Mouse (Mus musculus): Measurements from ENCODE around the gene Arid4a. TPM values are rescaled to one million over a fixed set of nuclear protein-coding genes. Genes with fewer than 3 reads are reported as not detected.
"Not testable (repeated sequence)": the region's sequence is repeated elsewhere in the genome, so short reads cannot be mapped to it uniquely, and the experiment has no call there.

The Arid4a gene
- total RNA-seq, 2 experiments from 2014 or later = 32.4 to 34.5 TPM

- no peak for DNase-seq (ENCODE audit: low spot score in 2 of 2)
- intact Hi-C loops (cut with DNase I) = no loop called here
Measured at GRCm38 (mm10) chr12:71006901-71007300, 8.9 kb upstream of the Arid4a start.

GRCm38 (mm10) chr12:71009769-71010168, 6.0 kb upstream of the Arid4a start:
- no peak for DNase-seq (ENCODE audit: low spot score in 2 of 2)
- intact Hi-C loops (cut with DNase I) = no loop called here

GRCm38 (mm10) chr12:71014845-71015362, 886 bp upstream of the Arid4a start:
- intact Hi-C loops (cut with DNase I) = loop anchor here (5.0 kb wide), 1 partner anchor 48 kb away; no protein-coding TSS in a partner anchor
- DNase-seq (ENCODE audit: low spot score in 2 of 2) = peak; percentile 28 to 36

GRCm38 (mm10) chr12:71016211-71016502, 367 bp downstream of the Arid4a start:
- DNase-seq (ENCODE audit: low spot score in 2 of 2) = no peak
- intact Hi-C loops (cut with DNase I) = loop anchor here (5.0 kb wide), 1 partner anchor 49 kb away; no protein-coding TSS in a partner anchor

GRCm38 (mm10) chr12:71016503-71017241, 882 bp downstream of the Arid4a start:
- no peak for DNase-seq (ENCODE audit: low spot score in 2 of 2)
- intact Hi-C loops (cut with DNase I) = loop anchor here (5.0 kb wide), 1 partner anchor 49 kb away; no protein-coding TSS in a partner anchor

- DNase-seq (ENCODE audit: low spot score in 2 of 2) = peak in 1 of 2 experiments; percentile 25
- intact Hi-C loops (cut with DNase I) = loop anchor here (5.0 kb wide), 1 partner anchor 50 kb away; no protein-coding TSS in a partner anchor
Measured at GRCm38 (mm10) chr12:71017242-71017571, 1.4 kb downstream of the Arid4a start.

- intact Hi-C loops (cut with DNase I) = loop anchor here (5.0 kb wide), 1 partner anchor 51 kb away; no protein-coding TSS in a partner anchor
Measured at GRCm38 (mm10) chr12:71017827-71018226, 2.0 kb downstream of the Arid4a start.

GRCm38 (mm10) chr12:71019211-71019610, 3.4 kb downstream of the Arid4a start:
- no peak for DNase-seq (ENCODE audit: low spot score in 2 of 2)
- intact Hi-C loops (cut with DNase I) = loop anchor here (5.0 kb wide), 1 partner anchor 52 kb away; no protein-coding TSS in a partner anchor

More at GRCm38 (mm10) chr12:71017827-71018226, 2.0 kb downstream of the Arid4a start:
- no peak for DNase-seq (ENCODE audit: low spot score in 2 of 2)

GRCm38 (mm10) chr12:71024411-71024810, 8.6 kb downstream of the Arid4a start:
- intact Hi-C loops (cut with DNase I) = no loop called here
- no peak for DNase-seq (ENCODE audit: low spot score in 2 of 2)

GRCm38 (mm10) chr12:71028265-71028664, 12.5 kb downstream of the Arid4a start:
- intact Hi-C loops (cut with DNase I) = not testable (repeated sequence)

GRCm38 (mm10) chr12:71030260-71030659, 14.5 kb downstream of the Arid4a start:
- intact Hi-C loops (cut with DNase I) = no loop called here

More at GRCm38 (mm10) chr12:71028265-71028664, 12.5 kb downstream of the Arid4a start:
- DNase-seq (ENCODE audit: low spot score in 2 of 2) = not testable (repeated sequence)

GRCm38 (mm10) chr12:71030722-71031121, 14.9 kb downstream of the Arid4a start:
- no peak for DNase-seq (ENCODE audit: low spot score in 2 of 2)
- intact Hi-C loops (cut with DNase I) = no loop called here

More at GRCm38 (mm10) chr12:71030260-71030659, 14.5 kb downstream of the Arid4a start:
- DNase-seq (ENCODE audit: low spot score in 2 of 2) = no peak

- intact Hi-C loops (cut with DNase I) = no loop called here
- DNase-seq (ENCODE audit: low spot score in 2 of 2) = no peak
Measured at GRCm38 (mm10) chr12:71035826-71036225, 20.0 kb downstream of the Arid4a start.

- intact Hi-C loops (cut with DNase I) = no loop called here
- no peak for DNase-seq (ENCODE audit: low spot score in 2 of 2)
Measured at GRCm38 (mm10) chr12:71036729-71037404, 21.1 kb downstream of the Arid4a start.

GRCm38 (mm10) chr12:71040462-71040861, 24.7 kb downstream of the Arid4a start:
- peak; percentile 29 to 44 for DNase-seq (ENCODE audit: low spot score in 2 of 2)
- intact Hi-C loops (cut with DNase I) = no loop called here

GRCm38 (mm10) chr12:71042451-71042850, 26.7 kb downstream of the Arid4a start:
- intact Hi-C loops (cut with DNase I) = no loop called here
- DNase-seq (ENCODE audit: low spot score in 2 of 2) = no peak

GRCm38 (mm10) chr12:71043571-71043970, 27.8 kb downstream of the Arid4a start:
- no peak for DNase-seq (ENCODE audit: low spot score in 2 of 2)
- intact Hi-C loops (cut with DNase I) = no loop called here

GRCm38 (mm10) chr12:71044488-71044887, 28.7 kb downstream of the Arid4a start:
- intact Hi-C loops (cut with DNase I) = no loop called here

GRCm38 (mm10) chr12:71046501-71046900, 30.7 kb downstream of the Arid4a start:
- DNase-seq (ENCODE audit: low spot score in 2 of 2) = no peak
- intact Hi-C loops (cut with DNase I) = loop anchor here (5.0 kb wide), 1 partner anchor 79 kb away; no protein-coding TSS in a partner anchor

More at GRCm38 (mm10) chr12:71044488-71044887, 28.7 kb downstream of the Arid4a start:
- DNase-seq (ENCODE audit: low spot score in 2 of 2) = no peak

GRCm38 (mm10) chr12:71047473-71048078, 31.8 kb downstream of the Arid4a start:
- intact Hi-C loops (cut with DNase I) = loop anchor here (5.0 kb wide), 1 partner anchor 80 kb away; no protein-coding TSS in a partner anchor
- DNase-seq (ENCODE audit: low spot score in 2 of 2) = peak in 1 of 2 experiments; percentile 41
